Mouse (Mus musculus): ENCODE measurements around the gene Hoxa2.

The Hoxa2 gene

DNA sequence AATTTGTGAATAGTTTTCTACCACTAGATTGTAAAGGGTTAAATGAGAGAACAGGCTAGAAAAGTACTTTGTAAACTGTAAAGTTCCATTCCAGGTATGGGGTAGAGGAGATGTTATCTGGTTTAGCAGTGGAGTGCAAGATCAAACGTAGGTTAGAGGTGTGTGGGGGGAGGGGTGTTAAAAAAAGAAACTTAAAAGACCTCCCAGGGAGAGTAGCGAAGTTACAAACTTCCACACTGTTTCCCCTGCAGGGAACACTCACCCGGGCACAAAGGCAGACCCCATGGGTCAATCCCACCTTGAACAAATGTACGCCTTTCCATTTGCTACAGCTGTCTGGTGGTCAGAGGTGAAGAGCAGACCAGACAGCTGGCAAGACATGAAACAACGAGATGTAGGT, 48.7 kb downstream of the Hoxa2 start:
- TF ChIP-seq GATA4 (IDR thresholded peaks at IDR 0.05; ENCODE audit: insufficient replicate concordance, low read length), result no peak

Data from liver, adult (tissue).